Mouse (Mus musculus): Measurements from ENCODE around the gene Abcd3. TPM values are rescaled to one million over a fixed set of nuclear protein-coding genes. Genes with fewer than 3 reads are reported as not detected.
"Not testable (repeated sequence)": the region's sequence is repeated elsewhere in the genome, so short reads cannot be mapped to it uniquely, and the experiment has no call there.

Abcd3 gene
- total RNA-seq, 2 experiments from 2014 or later: 31.1 to 37.0 TPM

GRCm38 (mm10) chr3:121821559-121822143, 6.5 kb upstream of the Abcd3 start:
- intact Hi-C loops (cut with DNase I; ENCODE audit: low total_unique reads): no loop called here
- DNase-seq: no peak

GRCm38 (mm10) chr3:121819693-121820200, 4.6 kb upstream of the Abcd3 start:
- intact Hi-C loops (cut with DNase I; ENCODE audit: low total_unique reads): no loop called here
- no peak for DNase-seq

GRCm38 (mm10) chr3:121818736-121819396, 3.8 kb upstream of the Abcd3 start:
- no peak for DNase-seq
- intact Hi-C loops (cut with DNase I; ENCODE audit: low total_unique reads): no loop called here

GRCm38 (mm10) chr3:121815549-121816235, 590 bp upstream of the Abcd3 start:
- DNase-seq: no peak
- intact Hi-C loops (cut with DNase I; ENCODE audit: low total_unique reads): no loop called here

- intact Hi-C loops (cut with DNase I; ENCODE audit: low total_unique reads): no loop called here
Observed at GRCm38 (mm10) chr3:121814413-121814864, 663 bp downstream of the Abcd3 start.

GRCm38 (mm10) chr3:121813834-121814233, 1.3 kb downstream of the Abcd3 start:
- no peak for DNase-seq
- intact Hi-C loops (cut with DNase I; ENCODE audit: low total_unique reads): no loop called here

More at GRCm38 (mm10) chr3:121814413-121814864, 663 bp downstream of the Abcd3 start:
- DNase-seq: no peak

- no peak for DNase-seq
- intact Hi-C loops (cut with DNase I; ENCODE audit: low total_unique reads): no loop called here
Observed at GRCm38 (mm10) chr3:121808246-121808645, 6.9 kb downstream of the Abcd3 start.

- no peak for DNase-seq
- intact Hi-C loops (cut with DNase I; ENCODE audit: low total_unique reads): no loop called here
Observed at GRCm38 (mm10) chr3:121794214-121794613, 20.9 kb downstream of the Abcd3 start.

GRCm38 (mm10) chr3:121792246-121792645, 22.9 kb downstream of the Abcd3 start:
- intact Hi-C loops (cut with DNase I; ENCODE audit: low total_unique reads): no loop called here
- DNase-seq: no peak

GRCm38 (mm10) chr3:121790442-121790841, 24.7 kb downstream of the Abcd3 start:
- DNase-seq: no peak
- intact Hi-C loops (cut with DNase I; ENCODE audit: low total_unique reads): no loop called here

GRCm38 (mm10) chr3:121789790-121790189, 25.3 kb downstream of the Abcd3 start:
- no peak for DNase-seq
- intact Hi-C loops (cut with DNase I; ENCODE audit: low total_unique reads): no loop called here

- intact Hi-C loops (cut with DNase I; ENCODE audit: low total_unique reads): no loop called here
- no peak for DNase-seq
Observed at GRCm38 (mm10) chr3:121783020-121783419, 32.1 kb downstream of the Abcd3 start.

GRCm38 (mm10) chr3:121777943-121778342, 37.2 kb downstream of the Abcd3 start:
- intact Hi-C loops (cut with DNase I; ENCODE audit: low total_unique reads): no loop called here

GRCm38 (mm10) chr3:121773336-121773735, 41.8 kb downstream of the Abcd3 start:
- DNase-seq; intact Hi-C loops (cut with DNase I; ENCODE audit: low total_unique reads): not testable (repeated sequence)

More at GRCm38 (mm10) chr3:121777943-121778342, 37.2 kb downstream of the Abcd3 start:
- DNase-seq: peak; percentile 50

GRCm38 (mm10) chr3:121768770-121769169, 46.3 kb downstream of the Abcd3 start:
- intact Hi-C loops (cut with DNase I; ENCODE audit: low total_unique reads): no loop called here
- DNase-seq: no peak

- intact Hi-C loops (cut with DNase I; ENCODE audit: low total_unique reads): no loop called here
- no peak for DNase-seq
Observed at GRCm38 (mm10) chr3:121766818-121767217, 48.3 kb downstream of the Abcd3 start.

- intact Hi-C loops (cut with DNase I; ENCODE audit: low total_unique reads): no loop called here
- no peak for DNase-seq
Observed at GRCm38 (mm10) chr3:121766048-121766447, 49.1 kb downstream of the Abcd3 start.

- no peak for DNase-seq
- intact Hi-C loops (cut with DNase I; ENCODE audit: low total_unique reads): no loop called here
Observed at GRCm38 (mm10) chr3:121762056-121762852, 52.8 kb downstream of the Abcd3 start.

- intact Hi-C loops (cut with DNase I; ENCODE audit: low total_unique reads): no loop called here
- DNase-seq: no peak
Observed at GRCm38 (mm10) chr3:121758373-121758772, 56.7 kb downstream of the Abcd3 start.

- intact Hi-C loops (cut with DNase I; ENCODE audit: low total_unique reads): no loop called here
- no peak for DNase-seq
Observed at GRCm38 (mm10) chr3:121755152-121755551, 60.0 kb downstream of the Abcd3 start.

All from gastrocnemius, postnatal 14 days (tissue).